In genomic region chr12:8726890-8727289, GRCm38 (mm10) we compare ENCODE assay signal across 18 mouse cellular contexts. TPM values are rescaled to one million over a fixed set of nuclear protein-coding genes. Genes with fewer than 3 reads are reported as not detected.
DNase-seq lines count a peak whose midpoint lies in the region; ATAC-seq and TF ChIP-seq lines count a peak whose summit lies in the region.
"Had no signal": no experiment of that assay in that cellular context is flagged by ENCODE, and none has a peak within 500 bp of the region (broad histone marks: within the 10 kb centered on the region; RNA-seq: fewer than 3 reads in every experiment).

No protein-coding gene starts in this region.

- no peak overlapping the region for H3K9ac ChIP-seq in kidney, postnatal 0 days (ENCODE audit: low read depth, low read length)
- H3K9ac ChIP-seq: heart, embryonic 15.5 days; hindbrain, embryonic 14.5 days; limb, embryonic 15.5 days; midbrain, embryonic 13.5 days; stomach, embryonic 15.5 days had no signal

- no peak overlapping the region for H3K27ac ChIP-seq in kidney, postnatal 0 days
- H3K27ac ChIP-seq: heart, embryonic 15.5 days; hindbrain, embryonic 14.5 days; limb, embryonic 15.5 days; midbrain, embryonic 13.5 days; stomach, embryonic 15.5 days had no signal

- peaks cover 37% of the 10 kb centered on the region for H3K36me3 ChIP-seq in kidney, postnatal 0 days (ENCODE audit: insufficient read depth, low read length)
- peaks cover 77% of the 10 kb centered on the region for H3K36me3 ChIP-seq in E14TG2a.4 (ENCODE audit: insufficient read depth, low read length)

- H3K4me3 ChIP-seq in kidney, postnatal 0 days (replicated peaks; ENCODE audit: low read depth, low read length): no peak overlapping the region
- H3K4me3 ChIP-seq in E14TG2a.4 (replicated peaks; ENCODE audit: low read length): no peak overlapping the region
- H3K4me3 ChIP-seq: heart, embryonic 15.5 days; limb, embryonic 15.5 days; midbrain, embryonic 13.5 days; stomach, embryonic 15.5 days had no signal

- peak; percentile 48; the same call in 1 of the 2 replicates for TF ChIP-seq CTCF in kidney, postnatal 0 days (IDR thresholded peaks at IDR 0.05; ENCODE audit: low read depth)
- TF ChIP-seq CTCF in E14TG2a.4 (conservative IDR thresholded peaks at IDR 0.05; ENCODE audit: low read length): peak; percentile 49

- no peak for ATAC-seq in kidney, postnatal 0 days (replicated peaks; ENCODE audit: low FRiP score, low read depth)
- ATAC-seq: midbrain, embryonic 13.5 days had no signal

- no peaks in the 10 kb centered on the region for H3K27me3 ChIP-seq in kidney, postnatal 0 days (ENCODE audit: insufficient read depth, low read length)
- no peaks in the 10 kb centered on the region for H3K27me3 ChIP-seq in E14TG2a.4 (ENCODE audit: insufficient read depth, low read length)
- H3K27me3 ChIP-seq: heart, embryonic 15.5 days; limb, embryonic 15.5 days; midbrain, embryonic 13.5 days; stomach, embryonic 15.5 days had no signal

- no peak overlapping the region for H3K4me2 ChIP-seq in kidney, postnatal 0 days (ENCODE audit: low read length)
- H3K4me2 ChIP-seq: heart, embryonic 15.5 days; hindbrain, embryonic 14.5 days; limb, embryonic 15.5 days; midbrain, embryonic 13.5 days; stomach, embryonic 15.5 days had no signal

- H3K4me1 ChIP-seq in kidney, postnatal 0 days (replicated peaks; ENCODE audit: insufficient read depth, low read length): no peaks in the 10 kb centered on the region
- H3K4me1 ChIP-seq in E14TG2a.4 (replicated peaks; ENCODE audit: low read depth, low read length): 0 out of 2 replicates have a peak, but pooled peaks cover 3% of the 10 kb centered on the region
- H3K4me1 ChIP-seq: heart, embryonic 15.5 days; midbrain, embryonic 13.5 days; stomach, embryonic 15.5 days had no signal

- DNase-seq in cerebellum, postnatal 25 days: peak; percentile 26 to 44
- DNase-seq in cerebellum, postnatal 4 days (ENCODE audit: low spot score in 2 of 2): no peak
- peak; percentile 14 for DNase-seq in kidney, postnatal 0 days (ENCODE audit: low spot score)
- no peak for DNase-seq in kidney, adult 18-20 months
- peak; percentile 56 for DNase-seq in ZHBTc4 (ENCODE audit: low read depth, low spot score)
- no peak for DNase-seq in embryo, embryonic 10.5 days (ENCODE audit: low spot score)
- DNase-seq in layer of hippocampus, adult 18-20 months (ENCODE audit: low spot score in 2 of 2): no peak
- DNase-seq: adrenal gland, adult 2 months; B cell, adult 2 months; gastrocnemius, postnatal 25 days; kidney, adult 9 months; thymus, postnatal 4 days had no signal

- H3K9me3 ChIP-seq in kidney, postnatal 0 days (replicated peaks; ENCODE audit: low read length): no peaks in the 10 kb centered on the region
- no peaks in the 10 kb centered on the region for H3K9me3 ChIP-seq in E14TG2a.4 (ENCODE audit: low read length)
- H3K9me3 ChIP-seq: heart, embryonic 15.5 days; limb, embryonic 15.5 days; midbrain, embryonic 13.5 days; stomach, embryonic 15.5 days had no signal

- WGBS in kidney, postnatal 0 days: 53% methylated on average over 1 of the region's 1 CpGs

RNA-seq across cellular contexts. Expression of gene Sdc1, which starts 44.2 kb away (rescaled TPM):
- polyA plus RNA-seq in kidney, postnatal 0 days (2015; fragmentation: Nextera tagmentation; extraction: Ambion mirVana): 39.0 and 41.9 TPM in 2 replicates
- total RNA-seq in layer of hippocampus, adult 18-20 months (2021): 1 to 10 TPM in 1 of 2 experiments, under 1 TPM in 1; 0.67 to 1.0 TPM

RNA-seq across cellular contexts. Expression of gene Pum2, which starts 53.0 kb away (rescaled TPM):
- polyA plus RNA-seq in kidney, postnatal 0 days (2015; fragmentation: Nextera tagmentation; extraction: Ambion mirVana): 35.5 and 39.5 TPM in 2 replicates
- 100 to 1,000 TPM; 195 to 211 TPM for total RNA-seq in layer of hippocampus, adult 18-20 months (2021)

Comparison
In these comparisons a context has a peak if more than half of its experiments do, and no peak if none do; other contexts are left out.
1. DNase-seq: peak in cerebellum, postnatal 25 days (2 of 2), kidney, postnatal 0 days (single experiment) and ZHBTc4 (single experiment); none in cerebellum, postnatal 4 days (0 of 2), kidney, adult 18-20 months (single experiment), embryo, embryonic 10.5 days (single experiment) and layer of hippocampus, adult 18-20 months (0 of 2).